Mouse (Mus musculus) liver, adult 2 months (tissue): ENCODE data around the gene Ugt1a7c. TPM values are rescaled to one million over a fixed set of nuclear protein-coding genes. Genes with fewer than 3 reads are reported as not detected.

ENCODE experiments used
- DNase-seq: peaks from one replicate; pipeline ENCODE4 v3.0.0-alpha.2; 2011; ENCODE audit warnings: low read depth, low spot score; ENCODE audit errors: extremely low read depth
- H3K27ac ChIP-seq: fragments of 200-500 bp; replicated peaks from 2 replicates; pipeline ENCODE4 v1.5.1; 2012; ENCODE audit warnings: low read depth, mild to moderate bottlenecking, control low read depth, inconsistent platforms, low read length; ENCODE audit not compliant: insufficient read depth
- H3K27me3 ChIP-seq: fragments of 200-500 bp; 2 replicates; pipeline ENCODE4 v1.6.1; 2012; ENCODE audit warnings: mild to moderate bottlenecking, moderate library complexity, low read length, inconsistent platforms; ENCODE audit not compliant: control insufficient read depth, insufficient read depth
- H3K36me3 ChIP-seq: fragments of 200-500 bp; 2 replicates; pipeline ENCODE4 v1.6.1; 2012; ENCODE audit warnings: low read length, inconsistent platforms; ENCODE audit not compliant: control insufficient read depth, insufficient read depth
- H3K4me1 ChIP-seq: fragments of 200-500 bp; 2 replicates; pipeline ENCODE4 v1.6.1; 2011; ENCODE audit warnings: low read length; ENCODE audit not compliant: control insufficient read depth, insufficient read depth
- H3K4me3 ChIP-seq: fragments of 200-500 bp; 2 replicates; pipeline ENCODE4 v1.5.1; 2011; ENCODE audit warnings: low read depth, mild to moderate bottlenecking, control low read depth, low read length, moderate library complexity; ENCODE audit not compliant: insufficient read depth
- H3K79me2 ChIP-seq: fragments of 200-500 bp; 2 replicates; pipeline ENCODE4 v1.6.1; 2012; ENCODE audit warnings: inconsistent platforms, mild to moderate bottlenecking, low read length, moderate library complexity; ENCODE audit not compliant: control insufficient read depth, insufficient read depth
- H3K9ac ChIP-seq: fragments of 200-500 bp; 2 replicates; pipeline ENCODE4 v1.6.1; 2012; ENCODE audit warnings: low read depth, mild to moderate bottlenecking, control low read depth, inconsistent platforms, low read length
- CTCF ChIP-seq: fragments of 200-500 bp; IDR thresholded peaks from 2 replicates; pipeline ENCODE4 v1.5.1; 2011; ENCODE audit warnings: low read depth, low read length, control low read depth
- POLR2A ChIP-seq: fragments of 200-500 bp; IDR thresholded peaks from 2 replicates; pipeline ENCODE4 v1.6.1; 2011; ENCODE audit warnings: low read length, control low read depth; ENCODE audit not compliant: insufficient read depth; ENCODE audit errors: extremely low read depth
- WGBS: fragments of 180-500 bp; shearing (Covaris S2); methylation state at CpG from one replicate; pipeline ENCODE4 v1.1.7; 2018; 5-methylcytosine and 5-hydroxymethylcytosine counted together
- polyA plus RNA-seq: library from polyadenylated mRNA; depleted of rRNA; stranded (reverse); fragments of >200 nt; gene quantifications from 2 replicates; pipeline ENCODE4 v1.2.3, GENCODE M21; 2012
- total RNA-seq: library from RNA; depleted of rRNA; stranded (reverse); fragments of >200 nt; gene quantifications from 2 replicates; pipeline ENCODE4 v1.2.3, GENCODE M21; 2014

Ugt1a7c gene
- total and polyA plus RNA-seq, 2 experiments: 2.0 to 51.1 TPM

DNA sequence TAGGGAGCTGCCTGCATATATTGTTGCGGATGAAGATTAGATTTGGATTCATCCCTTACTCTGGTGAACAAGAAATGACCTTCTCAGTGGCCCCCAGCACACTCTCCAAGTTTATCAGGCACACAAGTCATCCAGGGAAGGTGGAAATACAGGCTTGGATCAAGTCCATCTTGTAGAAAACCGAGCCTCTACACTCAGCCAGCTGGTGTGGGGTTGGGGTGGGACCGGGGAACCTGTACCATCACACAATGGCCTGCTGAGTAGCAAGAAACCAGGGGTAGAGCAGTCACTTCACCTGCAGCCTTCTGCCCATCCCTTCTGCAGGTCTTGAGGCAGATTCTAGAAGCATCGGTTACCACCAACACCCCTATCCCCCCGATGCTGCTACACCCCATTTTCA lies 139.8 kb downstream of the Ugt1a7c start:
- Histone ChIP-seq H3K27me3 (no peaks in the 10 kb centered on the region), H3K36me3 (no peaks in the 10 kb centered on the region), H3K4me1 (no peaks in the 10 kb centered on the region), H3K9ac (no peak overlapping the region), H3K79me2 (no peaks in the 10 kb centered on the region), H3K4me3 (no peak overlapping the region), H3K27ac (no peak overlapping the region)
- no peak for DNase-seq
- TF ChIP-seq POLR2A (no peak), CTCF (no peak)
- WGBS: 51% methylated on average over 5 of the region's 5 CpGs

DNA sequence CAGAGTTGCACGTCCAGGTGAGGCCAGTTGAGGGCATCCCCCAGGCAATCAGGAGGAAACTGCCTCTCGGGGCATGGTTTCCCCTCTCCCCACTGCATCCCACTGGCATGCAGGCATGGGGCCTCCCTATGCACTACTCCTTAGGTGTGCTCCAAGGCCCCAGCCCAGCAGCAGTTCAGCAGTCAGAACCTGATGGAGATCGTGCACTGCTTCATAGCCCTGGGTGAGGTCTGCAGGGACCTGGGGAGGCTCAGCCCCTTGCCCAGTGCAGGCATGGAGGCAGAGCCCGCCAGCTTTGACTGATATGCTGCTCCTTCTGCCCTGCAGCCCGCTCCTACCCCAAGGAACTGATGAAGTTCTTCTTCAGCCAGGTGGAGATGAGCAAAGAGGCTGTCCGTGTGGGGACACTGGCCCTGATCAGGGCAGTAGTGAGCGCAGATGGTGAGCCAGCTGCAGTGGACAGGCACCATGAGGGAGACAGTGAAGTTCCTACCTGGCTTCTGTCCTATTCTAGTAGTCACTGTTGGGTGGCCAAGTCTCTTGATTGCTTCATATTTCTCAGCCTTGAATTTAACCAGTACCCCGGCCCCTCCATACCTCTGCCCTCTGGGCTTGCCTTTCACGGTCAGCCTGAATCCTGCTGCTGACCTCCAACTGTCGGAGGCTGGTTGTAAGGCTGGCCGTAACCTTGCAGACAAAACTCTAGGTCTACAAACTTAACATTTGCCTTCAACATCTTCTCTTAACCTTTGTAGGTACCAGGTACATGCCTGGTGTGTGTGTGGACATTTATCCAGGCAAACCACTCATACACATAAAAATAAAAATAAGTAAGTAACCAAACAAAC lies 140.4 kb downstream of the Ugt1a7c start:
- H3K36me3 ChIP-seq: no peaks in the 10 kb centered on the region
- no peak for TF ChIP-seq CTCF
- TF ChIP-seq POLR2A: no peak
- WGBS: 66% methylated on average over 11 of the region's 11 CpGs
- no peaks in the 10 kb centered on the region for H3K79me2 ChIP-seq
- no peaks in the 10 kb centered on the region for H3K27me3 ChIP-seq
- H3K27ac ChIP-seq: no peak overlapping the region
- H3K4me3 ChIP-seq: no peak overlapping the region
- no peak for DNase-seq
- no peak overlapping the region for H3K9ac ChIP-seq
- no peaks in the 10 kb centered on the region for H3K4me1 ChIP-seq

DNA sequence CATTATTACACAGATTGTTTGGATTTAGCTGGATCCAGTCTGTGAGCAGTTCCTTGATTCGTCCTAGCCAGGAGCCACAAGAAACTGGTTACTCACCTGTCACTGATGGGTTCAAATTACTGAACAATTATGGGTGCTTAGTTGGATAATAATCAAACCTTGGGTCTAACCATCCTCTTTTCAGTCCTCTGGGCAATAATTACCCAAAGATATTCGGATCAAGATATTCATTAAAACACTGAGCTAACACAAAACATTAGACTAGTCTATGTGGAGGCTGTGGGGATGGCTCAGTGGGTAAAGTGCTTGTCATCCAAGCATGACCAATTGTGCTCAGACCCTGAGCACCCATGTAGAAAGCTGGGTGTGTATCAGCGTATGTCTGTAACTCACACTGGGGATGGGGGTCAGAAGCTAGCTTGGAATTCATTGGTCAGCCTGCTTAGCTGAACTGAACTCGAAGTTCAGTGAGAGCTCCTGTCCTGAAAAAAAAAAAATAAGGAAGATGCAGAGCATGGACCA lies 141.1 kb downstream of the Ugt1a7c start:
- Histone ChIP-seq H3K36me3 (no peaks in the 10 kb centered on the region), H3K9ac (no peak overlapping the region), H3K27me3 (no peaks in the 10 kb centered on the region), H3K4me1 (no peaks in the 10 kb centered on the region), H3K4me3 (no peak overlapping the region), H3K27ac (no peak overlapping the region), H3K79me2 (no peaks in the 10 kb centered on the region)
- 59% methylated on average over 4 of the region's 4 CpGs for WGBS
- no peak for TF ChIP-seq POLR2A
- TF ChIP-seq CTCF: no peak
- DNase-seq: no peak

DNA sequence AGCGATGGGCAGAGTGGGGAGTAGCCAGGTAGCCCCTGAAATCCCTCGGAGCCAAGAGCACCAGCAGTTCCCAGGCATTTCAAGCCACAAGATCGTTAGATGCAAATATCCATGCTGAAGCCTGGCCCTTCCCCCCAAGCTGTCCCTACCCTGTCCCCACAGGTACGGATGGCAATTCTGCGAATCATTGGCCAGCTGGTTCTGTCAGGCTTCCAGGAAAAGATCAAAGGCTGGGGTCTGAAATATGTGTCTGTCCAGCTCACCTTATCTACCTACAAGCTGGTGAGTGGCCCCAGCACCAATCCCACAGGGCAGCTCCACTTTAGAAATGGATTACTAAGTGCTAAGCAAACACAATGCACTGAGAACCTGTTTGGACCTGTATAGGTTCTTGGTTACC lies 142.4 kb downstream of the Ugt1a7c start:
- Histone ChIP-seq H3K27me3 (no peaks in the 10 kb centered on the region), H3K79me2 (no peaks in the 10 kb centered on the region), H3K4me1 (no peaks in the 10 kb centered on the region), H3K4me3 (no peak overlapping the region), H3K36me3 (no peaks in the 10 kb centered on the region), H3K27ac (no peak overlapping the region), H3K9ac (no peak overlapping the region)
- no peak for DNase-seq
- 56% methylated on average over 5 of the region's 5 CpGs for WGBS
- TF ChIP-seq POLR2A: no peak
- TF ChIP-seq CTCF: no peak

DNA sequence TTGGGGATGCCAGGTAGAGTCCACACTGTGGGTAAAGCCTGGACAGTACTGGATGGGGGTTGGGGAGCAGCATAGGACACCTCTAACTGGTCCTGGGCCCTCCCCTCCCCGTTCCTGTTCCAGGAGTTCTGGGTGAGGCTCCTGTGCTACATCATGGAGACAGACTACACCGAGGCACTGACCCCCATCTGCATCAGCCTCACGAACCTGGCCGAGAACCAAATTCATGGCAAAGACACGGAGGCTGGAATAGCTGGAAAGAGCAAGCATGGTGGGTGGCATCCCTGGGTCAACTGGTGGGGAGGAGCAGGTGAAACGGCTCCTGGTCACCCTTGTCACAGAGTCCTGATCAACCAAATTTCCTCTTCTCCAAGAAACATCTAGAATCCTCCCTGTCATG lies 143.9 kb downstream of the Ugt1a7c start:
- 80% methylated on average over 6 of the region's 6 CpGs for WGBS

DNA sequence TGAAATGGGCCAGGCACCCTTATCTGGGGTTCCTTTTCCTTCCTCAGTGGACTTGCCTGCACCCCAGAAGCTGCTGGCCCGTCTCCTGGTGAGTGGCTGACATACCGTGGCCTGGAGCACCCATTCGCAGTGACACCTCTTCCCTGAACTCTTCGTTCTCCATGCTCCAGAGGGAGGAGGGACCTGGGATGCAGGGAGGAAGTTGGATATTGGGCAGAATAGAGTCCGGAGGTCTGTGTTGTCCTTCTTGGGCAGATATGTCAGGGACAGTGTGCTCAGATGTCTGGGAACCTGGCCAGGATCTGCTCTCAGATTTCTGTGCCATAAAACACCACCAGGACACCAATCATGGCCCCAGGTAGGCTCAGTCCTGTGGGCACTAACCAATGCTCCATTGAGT lies 145.2 kb downstream of the Ugt1a7c start:
- Histone ChIP-seq H3K27ac (no peak overlapping the region), H3K4me3 (no peak overlapping the region), H3K36me3 (no peaks in the 10 kb centered on the region), H3K4me1 (no peaks in the 10 kb centered on the region), H3K79me2 (no peaks in the 10 kb centered on the region), H3K27me3 (no peaks in the 10 kb centered on the region), H3K9ac (no peak overlapping the region)
- WGBS: 71% methylated on average over 5 of the region's 5 CpGs
- TF ChIP-seq POLR2A (no peak), CTCF (no peak)
- no peak for DNase-seq

More for the DNA sequence above, 143.9 kb downstream of the Ugt1a7c start:
- no peak overlapping the region for H3K27ac ChIP-seq
- no peak overlapping the region for H3K9ac ChIP-seq
- H3K27me3 ChIP-seq: no peaks in the 10 kb centered on the region
- H3K36me3 ChIP-seq: no peaks in the 10 kb centered on the region
- H3K4me1 ChIP-seq: no peaks in the 10 kb centered on the region
- H3K4me3 ChIP-seq: no peak overlapping the region
- no peak for DNase-seq
- TF ChIP-seq POLR2A (no peak), CTCF (no peak)
- H3K79me2 ChIP-seq: no peaks in the 10 kb centered on the region
